Mouse (Mus musculus) kidney, postnatal 0 days (tissue): ENCODE measurements around the gene Sdcbp2. TPM values are rescaled to one million over a fixed set of nuclear protein-coding genes. Genes with fewer than 3 reads are reported as not detected.

Experiments
- ATAC-seq: fragments of 200-750 bp; cut with Nextera tagmentation; replicated peaks from 2 replicates; pipeline ENCODE4 v1.8.0; 2017; ENCODE audit warnings: low read depth, moderate number of reproducible peaks, moderate TSS enrichment, moderate library complexity; ENCODE audit not compliant: low FRiP score
- DNase-seq: peaks from one replicate; pipeline ENCODE4 v3.0.0-alpha.2; 2016; ENCODE audit warnings: low spot score
- H3K27ac ChIP-seq: fragments of 300-500 bp; sonication (generic); 2 replicates; pipeline ENCODE4 v1.5.1; 2014; ENCODE audit warnings: mild to moderate bottlenecking
- H3K27me3 ChIP-seq: fragments of 300-500 bp; sonication (generic); 2 replicates; pipeline ENCODE4 v1.6.1; 2014; ENCODE audit warnings: low read length, mixed read lengths; ENCODE audit not compliant: insufficient read depth
- H3K36me3 ChIP-seq: fragments of 300-500 bp; sonication (generic); 2 replicates; pipeline ENCODE4 v1.6.1; 2014; ENCODE audit warnings: low read length, mixed read lengths; ENCODE audit not compliant: insufficient read depth
- H3K4me1 ChIP-seq: fragments of 300-500 bp; sonication (generic); replicated peaks from 2 replicates; pipeline ENCODE4 v1.6.1; 2014; ENCODE audit warnings: antibody characterized with exemption, low read length, mixed read lengths; ENCODE audit not compliant: insufficient read depth
- H3K4me2 ChIP-seq: fragments of 300-500 bp; sonication (generic); 2 replicates; pipeline ENCODE4 v1.6.1; 2014; ENCODE audit warnings: mild to moderate bottlenecking, low read length, moderate library complexity, mixed read lengths
- H3K4me3 ChIP-seq: fragments of 300-500 bp; sonication (generic); replicated peaks from 2 replicates; pipeline ENCODE4 v1.5.1; 2014; ENCODE audit warnings: low read depth, low read length
- H3K9ac ChIP-seq: fragments of 300-500 bp; sonication (generic); 2 replicates; pipeline ENCODE4 v1.6.1; 2014; ENCODE audit warnings: low read depth, low read length
- H3K9me3 ChIP-seq: fragments of 300-500 bp; sonication (generic); replicated peaks from 2 replicates; pipeline ENCODE4 v1.6.1; 2016; ENCODE audit warnings: low read length, inconsistent platforms, mixed read lengths
- CTCF ChIP-seq: IDR thresholded peaks from 2 replicates; pipeline ENCODE4 v1.5.1; 2016; ENCODE audit warnings: antibody characterized with exemption, low read depth, mild to moderate bottlenecking, moderate library complexity
- WGBS: fragments of 180-500 bp; shearing (Covaris S2); extraction: QIAGEN DNeasy Blood & Tissue Kit; methylation state at CpG from one replicate; pipeline ENCODE4 v1.1.7; 2014; 5-methylcytosine and 5-hydroxymethylcytosine counted together
- polyA plus RNA-seq: library from polyadenylated mRNA; unstranded; fragments of >200 nt; fragmentation: Nextera tagmentation; extraction: Ambion mirVana; gene quantifications from 2 replicates; pipeline ENCODE4 v1.2.1, GENCODE M21; 2015

Gene Sdcbp2
- polyA plus RNA-seq, 1 experiment from 2014 or later: 1.9 TPM

GRCm38 (mm10) chr2:151544673-151545072 lies 27.7 kb upstream of the Sdcbp2 start:
- 53% methylated on average over 6 of the region's 6 CpGs for WGBS
- H3K27me3 ChIP-seq: no peaks in the 10 kb centered on the region
- no peak overlapping the region for H3K27ac ChIP-seq
- peaks cover 9% of the 10 kb centered on the region; the same call in 1 of the 2 replicates for H3K36me3 ChIP-seq
- no peak overlapping the region for H3K9ac ChIP-seq
- peaks cover 31% of the 10 kb centered on the region for H3K4me1 ChIP-seq
- no peaks in the 10 kb centered on the region for H3K9me3 ChIP-seq
- DNase-seq (no peak), ATAC-seq (no peak)
- no peak for TF ChIP-seq CTCF
- H3K4me3 ChIP-seq: peak overlapping the region; percentile 8; the same call in 1 of the 2 replicates
- peak overlapping the region; percentile 92 for H3K4me2 ChIP-seq

- 86% methylated on average over 4 of the region's 4 CpGs for WGBS
- Histone ChIP-seq H3K4me2 (peak overlapping the region; percentile 7; the same call in 1 of the 2 replicates), H3K27me3 (no peaks in the 10 kb centered on the region), H3K27ac (no peak overlapping the region), H3K36me3 (peaks cover 19% of the 10 kb centered on the region), H3K4me1 (peaks cover 28% of the 10 kb centered on the region), H3K4me3 (no peak overlapping the region), H3K9me3 (no peaks in the 10 kb centered on the region), H3K9ac (no peak overlapping the region)
- DNase-seq (no peak), ATAC-seq (no peak)
- TF ChIP-seq CTCF: no peak
Measured at GRCm38 (mm10) chr2:151546571-151546970, 25.9 kb upstream of the Sdcbp2 start.

GRCm38 (mm10) chr2:151549615-151550121 lies 22.8 kb upstream of the Sdcbp2 start:
- no peaks in the 10 kb centered on the region for H3K27me3 ChIP-seq
- H3K27ac ChIP-seq: no peak overlapping the region
- no peak for TF ChIP-seq CTCF
- no peaks in the 10 kb centered on the region for H3K9me3 ChIP-seq
- DNase-seq (no peak), ATAC-seq (no peak)
- no peak overlapping the region for H3K9ac ChIP-seq
- no peak overlapping the region for H3K4me3 ChIP-seq
- WGBS: 90% methylated on average over 3 of the region's 3 CpGs
- H3K36me3 ChIP-seq: peaks cover 37% of the 10 kb centered on the region
- H3K4me1 ChIP-seq: peaks cover 12% of the 10 kb centered on the region; the same call in 1 of the 2 replicates
- no peak overlapping the region for H3K4me2 ChIP-seq

GRCm38 (mm10) chr2:151562930-151563921 lies 9.2 kb upstream of the Sdcbp2 start:
- no peak for TF ChIP-seq CTCF
- Histone ChIP-seq H3K9ac (no peak overlapping the region), H3K27ac (peak overlapping the region; percentile 31), H3K9me3 (no peaks in the 10 kb centered on the region), H3K27me3 (no peaks in the 10 kb centered on the region), H3K4me3 (no peak overlapping the region), H3K4me1 (no peaks in the 10 kb centered on the region), H3K4me2 (no peak overlapping the region), H3K36me3 (peaks cover 39% of the 10 kb centered on the region; the same call in 1 of the 2 replicates)
- 73% methylated on average over 7 of the region's 7 CpGs for WGBS
- DNase-seq (peak; percentile 36), ATAC-seq (peak; percentile 81)

GRCm38 (mm10) chr2:151564006-151564405 lies 8.4 kb upstream of the Sdcbp2 start:
- DNase-seq: no peak
- no peak for ATAC-seq
- WGBS: 93% methylated on average over 1 of the region's 1 CpGs
- no peaks in the 10 kb centered on the region for H3K9me3 ChIP-seq
- no peaks in the 10 kb centered on the region for H3K4me1 ChIP-seq
- peaks cover 31% of the 10 kb centered on the region; the same call in 1 of the 2 replicates for H3K36me3 ChIP-seq
- no peak for TF ChIP-seq CTCF
- no peak overlapping the region for H3K4me3 ChIP-seq
- no peak overlapping the region for H3K27ac ChIP-seq
- no peak overlapping the region for H3K4me2 ChIP-seq
- no peak overlapping the region for H3K9ac ChIP-seq
- no peaks in the 10 kb centered on the region for H3K27me3 ChIP-seq

GRCm38 (mm10) chr2:151564986-151565385 lies 7.4 kb upstream of the Sdcbp2 start:
- Histone ChIP-seq H3K9ac (no peak overlapping the region), H3K4me1 (no peaks in the 10 kb centered on the region), H3K36me3 (peaks cover 22% of the 10 kb centered on the region; the same call in 1 of the 2 replicates), H3K4me2 (no peak overlapping the region), H3K27ac (no peak overlapping the region), H3K4me3 (no peak overlapping the region), H3K27me3 (no peaks in the 10 kb centered on the region), H3K9me3 (no peaks in the 10 kb centered on the region)
- ATAC-seq (no peak), DNase-seq (no peak)
- TF ChIP-seq CTCF: no peak
- 54% methylated on average over 3 of the region's 3 CpGs for WGBS
